Mouse (Mus musculus) thymus, adult 2 months (tissue): ENCODE measurements around the gene Fam219a.

Experiments
- CTCF ChIP-seq: fragments of 200-500 bp; IDR thresholded peaks from 2 replicates; pipeline ENCODE4 v1.5.1; 2012; ENCODE audit warnings: mild to moderate bottlenecking, control low read depth, low read length, moderate library complexity, borderline replicate concordance; ENCODE audit not compliant: control insufficient read depth, poor library complexity, insufficient read depth; ENCODE audit errors: extremely low read depth
- POLR2A ChIP-seq: fragments of 200-500 bp; IDR thresholded peaks from 2 replicates; pipeline ENCODE4 v1.6.1; 2012; ENCODE audit warnings: mild to moderate bottlenecking, low read length, control low read depth, moderate library complexity; ENCODE audit not compliant: control insufficient read depth, poor library complexity, insufficient read depth; ENCODE audit errors: extremely low read depth

DNA sequence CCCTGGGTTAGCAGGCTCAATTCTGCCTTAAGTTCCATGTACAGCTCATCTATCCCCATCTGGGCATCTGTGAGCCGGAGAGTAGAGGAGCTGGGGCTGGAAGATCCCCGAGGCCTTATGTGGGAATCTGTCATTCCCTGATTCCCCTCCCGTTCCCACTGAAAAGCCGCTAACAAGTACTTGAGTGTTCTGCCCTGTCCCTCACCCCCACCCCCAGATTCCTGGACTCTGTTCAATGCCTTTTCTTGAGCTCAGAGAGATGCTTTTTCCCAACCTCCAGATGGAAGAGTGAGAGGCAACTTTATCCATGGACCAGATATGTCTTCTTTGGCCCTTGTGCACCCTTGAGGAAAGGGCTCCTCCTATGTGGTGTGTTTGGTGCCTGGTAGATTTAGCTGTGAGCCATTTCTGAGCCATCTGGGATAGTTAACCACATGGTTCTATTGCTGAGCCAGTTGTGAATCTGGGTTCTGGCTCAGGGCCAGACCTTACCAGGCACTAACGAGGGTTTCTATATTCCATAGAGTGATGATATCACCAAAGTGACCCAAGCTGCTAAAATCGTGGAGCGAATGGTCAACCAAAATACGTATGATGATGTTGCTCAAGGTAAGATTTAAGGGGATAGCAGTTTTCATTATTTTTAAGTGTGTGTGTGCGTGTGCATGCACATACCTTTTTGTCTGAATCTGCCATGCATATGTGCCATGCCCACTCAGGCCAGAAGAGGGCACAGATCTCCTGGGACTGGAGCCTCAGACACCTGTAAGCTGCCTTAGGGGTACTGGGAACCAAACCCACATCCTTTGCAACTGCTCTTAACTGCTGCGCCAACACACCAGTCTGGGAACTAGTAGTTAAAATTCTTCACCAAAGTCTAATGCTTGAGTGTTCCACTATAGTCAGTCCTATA, 40.6 kb upstream of the Fam219a start:
- no peak for TF ChIP-seq POLR2A
- no peak for TF ChIP-seq CTCF
